Mouse (Mus musculus): ENCODE results near the gene Zfp433. TPM values are rescaled to one million over a fixed set of nuclear protein-coding genes. Genes with fewer than 3 reads are reported as not detected.
"Not testable (repeated sequence)": the region's sequence is repeated elsewhere in the genome, so short reads cannot be mapped to it uniquely, and the experiment has no call there.

Zfp433 gene
- polyA plus RNA-seq (2016; fragmentation: Nextera tagmentation; extraction: Ambion mirVana): 16.8 and 17.3 TPM in 2 replicates

DNA sequence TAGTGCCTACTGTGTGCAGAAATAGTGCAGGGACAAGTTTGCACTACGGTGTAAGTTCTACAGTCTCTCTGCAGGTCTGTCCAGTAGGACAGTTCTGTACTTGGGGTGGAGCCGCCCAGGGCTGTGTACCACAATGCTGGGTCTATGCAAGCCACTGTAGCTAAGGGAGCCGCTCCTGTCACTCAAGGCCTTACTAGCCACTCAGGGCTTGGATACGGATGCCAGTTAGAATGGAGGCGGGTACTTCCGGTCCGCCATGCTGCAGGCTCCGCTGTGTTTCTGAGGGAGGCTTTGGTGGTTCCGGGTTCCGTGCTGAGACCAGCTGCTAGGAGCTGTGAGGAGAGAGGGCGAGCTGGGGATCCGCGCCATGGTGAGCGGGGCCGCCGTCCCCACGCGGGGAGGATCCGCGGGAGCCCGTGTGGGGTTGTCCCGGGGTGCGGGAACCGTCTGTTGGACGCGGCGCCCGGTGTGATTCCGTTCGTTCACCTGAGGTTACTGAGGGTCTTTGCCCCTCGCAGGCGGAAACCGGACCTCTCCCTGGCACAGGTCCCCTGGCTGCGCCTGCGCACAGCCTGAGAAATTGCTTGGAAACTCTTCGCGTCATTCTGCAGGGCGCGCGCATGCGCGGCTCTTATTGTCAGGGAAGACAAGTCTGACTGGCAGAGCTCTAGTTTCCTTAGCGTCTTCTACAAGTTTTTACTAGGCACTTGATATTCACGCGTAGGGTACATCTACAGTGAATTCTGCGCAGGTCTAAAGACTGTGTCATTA is at the start of gene Zfp433:
Zfp433 (plus strand) TSS at position 295 of the 771 bp plus-strand sequence.
- DNase-seq (ENCODE audit: extremely low spot score, low spot score); H3K27me3 ChIP-seq (ENCODE audit: poor library complexity, severe bottlenecking); H3K27ac ChIP-seq; H3K4me3 ChIP-seq; H3K4me1 ChIP-seq; H3K9me3 ChIP-seq; H3K36me3 ChIP-seq (replicated peaks): not testable (repeated sequence)
- no CpG with 5 or more reads among the region's 46 CpGs for WGBS

DNA sequence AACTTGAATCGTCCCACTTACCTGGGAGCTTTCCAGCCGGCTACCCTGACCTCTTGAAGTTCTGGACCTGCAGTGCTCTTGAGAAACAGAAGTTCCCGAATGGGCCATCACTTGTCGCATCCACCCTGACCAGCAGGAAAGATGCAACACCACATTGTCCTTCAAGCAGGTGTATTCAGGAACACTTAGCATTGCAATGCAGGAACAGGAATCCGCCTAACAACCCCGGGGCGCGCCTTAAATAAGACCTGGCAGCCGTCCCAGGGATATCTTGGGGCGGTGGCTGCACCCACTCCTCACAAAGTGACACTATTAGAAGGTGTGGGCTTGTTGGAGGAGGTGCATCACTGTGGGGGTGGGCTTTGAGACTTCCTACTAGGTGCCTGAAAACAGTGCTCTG is 49.4 kb upstream of the Zfp433 start:
- no peak overlapping the region for H3K27ac ChIP-seq
- WGBS: 94% methylated on average over 10 of the region's 10 CpGs
- peaks cover under 1% of the 10 kb centered on the region for H3K4me1 ChIP-seq
- no peaks in the 10 kb centered on the region for H3K27me3 ChIP-seq (ENCODE audit: poor library complexity, severe bottlenecking)
- DNase-seq (ENCODE audit: extremely low spot score, low spot score): no peak
- H3K4me3 ChIP-seq: no peak overlapping the region
- H3K9me3 ChIP-seq: peaks cover 90% of the 10 kb centered on the region
- peaks cover 86% of the 10 kb centered on the region for H3K36me3 ChIP-seq (replicated peaks)

DNA sequence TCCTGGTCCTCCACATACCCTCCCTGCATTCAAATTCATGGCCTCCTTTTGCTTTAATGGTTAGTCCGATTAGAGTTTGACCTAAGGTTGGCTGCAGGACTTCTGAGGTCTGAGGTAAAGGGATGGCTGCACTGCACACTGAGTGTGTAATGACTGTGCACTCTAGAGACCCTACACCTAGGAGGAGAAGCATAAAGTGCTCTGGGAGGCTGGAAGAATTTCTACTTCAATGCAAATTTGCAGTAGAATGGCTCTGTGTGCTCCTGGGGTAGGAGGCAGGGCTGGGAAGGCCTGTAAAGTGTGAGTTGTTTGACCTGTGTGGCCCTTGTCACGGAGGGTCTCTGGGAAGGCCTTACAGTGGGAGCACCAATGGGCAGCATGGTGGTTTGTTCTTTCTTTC is 48.5 kb upstream of the Zfp433 start:
- DNase-seq (ENCODE audit: extremely low spot score, low spot score): no peak

DNA sequence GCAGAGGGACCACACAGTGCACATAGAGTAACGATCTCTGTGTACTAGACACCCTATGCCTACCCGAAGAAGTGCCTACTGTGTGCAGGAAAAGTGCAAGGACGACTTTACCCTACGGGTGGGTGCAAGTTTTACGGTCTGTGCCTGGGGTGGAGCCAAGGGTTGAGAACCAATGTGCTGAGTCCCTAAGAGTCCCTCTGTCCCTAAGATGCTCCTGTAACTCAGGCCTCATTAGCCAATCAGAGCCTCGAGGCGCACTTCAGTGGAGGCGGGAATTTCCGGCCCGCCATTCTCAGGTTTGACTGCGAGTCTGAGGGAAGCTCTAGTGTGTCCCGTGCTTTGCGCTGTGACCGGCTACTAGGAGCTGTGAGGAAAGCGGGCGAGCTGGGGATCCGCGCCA is 17.5 kb upstream of the Zfp433 start:
- not testable (repeated sequence) for H3K27ac ChIP-seq; H3K36me3 ChIP-seq (replicated peaks); DNase-seq (ENCODE audit: extremely low spot score, low spot score); H3K9me3 ChIP-seq; H3K4me1 ChIP-seq; H3K4me3 ChIP-seq; H3K27me3 ChIP-seq (ENCODE audit: poor library complexity, severe bottlenecking)
- no CpG with 5 or more reads among the region's 18 CpGs for WGBS

More for the DNA sequence above, 48.5 kb upstream of the Zfp433 start:
- no peaks in the 10 kb centered on the region for H3K4me1 ChIP-seq
- H3K4me3 ChIP-seq: no peak overlapping the region
- H3K36me3 ChIP-seq (replicated peaks): peaks cover 80% of the 10 kb centered on the region
- no peaks in the 10 kb centered on the region for H3K27me3 ChIP-seq (ENCODE audit: poor library complexity, severe bottlenecking)
- WGBS: 94% methylated on average over 2 of the region's 2 CpGs
- peaks cover 85% of the 10 kb centered on the region for H3K9me3 ChIP-seq
- H3K27ac ChIP-seq: no peak overlapping the region

DNA sequence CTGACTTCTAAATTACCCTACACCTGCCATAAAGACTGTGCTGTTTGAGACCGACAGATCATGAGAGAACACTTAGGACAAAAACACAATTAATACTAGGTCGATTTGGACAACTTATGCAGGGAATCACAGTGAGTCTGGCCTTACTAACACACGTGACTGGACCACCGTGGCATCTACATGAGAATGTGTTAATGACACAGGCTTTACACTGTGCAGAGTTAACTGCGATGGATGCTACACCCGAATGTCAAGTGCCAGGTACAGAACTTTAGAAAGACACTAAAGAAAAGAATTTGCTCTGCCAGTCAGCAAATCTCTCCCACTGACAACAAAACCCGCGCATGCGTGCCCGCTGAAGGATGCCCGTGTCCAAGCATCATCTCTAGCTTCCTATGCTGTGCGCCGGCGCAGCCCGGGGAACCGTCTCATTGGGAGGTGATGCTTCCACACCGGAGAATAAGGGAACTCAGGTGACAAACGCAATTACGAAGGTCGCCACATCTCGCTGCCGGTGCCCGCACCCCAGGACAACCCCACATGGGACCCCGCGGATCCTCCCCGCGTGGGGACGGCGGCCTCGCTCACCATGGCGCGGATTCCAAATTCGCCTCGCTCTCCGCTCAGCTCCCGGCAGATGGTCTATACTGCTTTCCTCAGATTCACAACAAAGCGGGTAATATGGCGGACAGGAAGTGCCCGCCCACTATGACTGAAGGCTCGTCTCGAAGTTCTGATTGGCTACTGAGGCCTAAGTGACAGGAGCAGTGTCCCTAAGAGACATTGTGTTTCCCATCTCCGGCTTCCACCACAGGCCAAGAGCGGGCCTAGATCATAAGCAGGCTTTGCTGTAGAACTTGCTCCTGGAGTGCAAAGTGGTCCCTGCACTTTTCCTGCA is 66.1 kb downstream of the Zfp433 start, which contains the start of gene Gm3055:
Gm3055 (minus strand) TSS at position 656 of the 898 bp plus-strand sequence.
- no CpG with 5 or more reads among the region's 43 CpGs for WGBS
- not testable (repeated sequence) for DNase-seq (ENCODE audit: extremely low spot score, low spot score); H3K27ac ChIP-seq; H3K36me3 ChIP-seq (replicated peaks); H3K4me3 ChIP-seq; H3K9me3 ChIP-seq; H3K27me3 ChIP-seq (ENCODE audit: poor library complexity, severe bottlenecking); H3K4me1 ChIP-seq

DNA sequence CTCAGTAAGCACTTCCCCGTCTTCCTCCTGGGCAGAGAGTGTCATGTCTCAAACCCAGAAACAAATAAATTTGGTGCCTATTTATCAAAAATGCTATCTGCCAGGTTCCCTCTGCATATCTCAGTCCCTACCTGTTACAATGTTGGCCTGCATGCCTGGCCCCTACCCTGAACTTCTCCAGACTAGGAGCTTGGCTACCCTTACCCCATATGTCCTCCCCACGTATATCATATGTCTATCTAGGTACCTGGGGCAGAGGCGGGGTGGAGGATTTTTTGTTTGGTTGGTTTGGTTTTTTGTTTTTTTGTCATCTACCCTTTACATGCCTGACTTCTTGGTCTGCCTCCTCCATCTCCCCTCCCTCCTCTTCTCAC is 66.8 kb downstream of the Zfp433 start:
- DNase-seq (ENCODE audit: extremely low spot score, low spot score); H3K27me3 ChIP-seq (ENCODE audit: poor library complexity, severe bottlenecking); H3K4me1 ChIP-seq; H3K27ac ChIP-seq; H3K4me3 ChIP-seq; H3K9me3 ChIP-seq; H3K36me3 ChIP-seq (replicated peaks): not testable (repeated sequence)
- no CpG with 5 or more reads among the region's 3 CpGs for WGBS

Other genes starting within 250 kb of the Zfp433 start
- gene Nfic, start 249.2 kb upstream of the Zfp433 start, polyA plus RNA-seq (2016; fragmentation: Nextera tagmentation; extraction: Ambion mirVana): 7.3 and 8.6 TPM in 2 replicates
- gene Celf5, start 222.1 kb upstream of the Zfp433 start, polyA plus RNA-seq (2016; fragmentation: Nextera tagmentation; extraction: Ambion mirVana): 3.1 and 5.6 TPM in 2 replicates
- 88.2 and 90.4 TPM in 2 replicates for gene Ncln, start 208.4 kb upstream of the Zfp433 start, polyA plus RNA-seq (2016; fragmentation: Nextera tagmentation; extraction: Ambion mirVana)
- 0.32 and 0.33 TPM in 2 replicates for gene S1pr4, start 204.7 kb upstream of the Zfp433 start, polyA plus RNA-seq (2016; fragmentation: Nextera tagmentation; extraction: Ambion mirVana)
- gene Gna15, start 180.6 kb upstream of the Zfp433 start, polyA plus RNA-seq (2016; fragmentation: Nextera tagmentation; extraction: Ambion mirVana): 0.84 and 1.1 TPM in 2 replicates
- gene Gna11, start 159.6 kb upstream of the Zfp433 start, polyA plus RNA-seq (2016; fragmentation: Nextera tagmentation; extraction: Ambion mirVana): 73.4 and 77.2 TPM in 2 replicates
- 276 and 283 TPM in 2 replicates for gene Aes, start 145.3 kb upstream of the Zfp433 start, polyA plus RNA-seq (2016; fragmentation: Nextera tagmentation; extraction: Ambion mirVana)
- gene Tle2, start 130.3 kb upstream of the Zfp433 start, polyA plus RNA-seq (2016; fragmentation: Nextera tagmentation; extraction: Ambion mirVana): 4.1 and 4.3 TPM in 2 replicates
- gene Tle6, start 103.8 kb upstream of the Zfp433 start, polyA plus RNA-seq (2016; fragmentation: Nextera tagmentation; extraction: Ambion mirVana): 2.8 and 3.1 TPM in 2 replicates
- gene BC025920, start 98.6 kb upstream of the Zfp433 start, polyA plus RNA-seq (2016; fragmentation: Nextera tagmentation; extraction: Ambion mirVana): 1.6 and 2.1 TPM in 2 replicates
- gene Sirt6, start 77.0 kb upstream of the Zfp433 start, polyA plus RNA-seq (2016; fragmentation: Nextera tagmentation; extraction: Ambion mirVana): 52.5 and 55.1 TPM in 2 replicates
- 4.8 and 5.8 TPM in 2 replicates for gene Ankrd24, start 76.3 kb upstream of the Zfp433 start, polyA plus RNA-seq (2016; fragmentation: Nextera tagmentation; extraction: Ambion mirVana)
- gene Gm10778, start 55.8 kb upstream of the Zfp433 start, polyA plus RNA-seq (2016; fragmentation: Nextera tagmentation; extraction: Ambion mirVana): 4.5 and 6.1 TPM in 2 replicates
- 10.2 and 11.6 TPM in 2 replicates for gene Gm3055, start 66.3 kb downstream of the Zfp433 start, polyA plus RNA-seq (2016; fragmentation: Nextera tagmentation; extraction: Ambion mirVana)
- 3.1 and 3.4 TPM in 2 replicates for gene Gm4767, start 107.4 kb downstream of the Zfp433 start, polyA plus RNA-seq (2016; fragmentation: Nextera tagmentation; extraction: Ambion mirVana)
- gene Gm32687, start 159.1 kb downstream of the Zfp433 start, polyA plus RNA-seq (2016; fragmentation: Nextera tagmentation; extraction: Ambion mirVana): 8.7 and 10.4 TPM in 2 replicates
- 3.0 and 3.9 TPM in 2 replicates for gene Zfp781, start 225.7 kb downstream of the Zfp433 start, polyA plus RNA-seq (2016; fragmentation: Nextera tagmentation; extraction: Ambion mirVana)